Mouse (Mus musculus): ENCODE measurements at regions not wholly inside any gene's neighbourhood (a gene's known extent, or its start where the extent isn't known, plus 50 kb on each side); places are given as distances from the start of the nearest gene placed in this dataset.

GRCm38 (mm10) chr2:57613243-57613642, 375.8 kb downstream of the Gpd2 start:
- DNase-seq: no peak

- no peak for DNase-seq
These were observed 377.2 kb downstream of the Gpd2 start for GRCm38 (mm10) chr2:57614587-57614991.

- DNase-seq: no peak
These were observed 379.2 kb downstream of the Gpd2 start for GRCm38 (mm10) chr2:57616525-57617225.

GRCm38 (mm10) chr2:57617258-57617657, 379.8 kb downstream of the Gpd2 start:
- DNase-seq: no peak

GRCm38 (mm10) chr2:57644117-57644516, 353.6 kb upstream of the Galnt5 start:
- no peak for DNase-seq

- DNase-seq: no peak
These were observed 353.1 kb upstream of the Galnt5 start for GRCm38 (mm10) chr2:57644541-57644940.

GRCm38 (mm10) chr2:57649002-57649401, 348.7 kb upstream of the Galnt5 start:
- no peak for DNase-seq

- DNase-seq: no peak
These were observed 340.3 kb upstream of the Galnt5 start for GRCm38 (mm10) chr2:57657409-57657808.

- no peak for DNase-seq
These were observed 335.8 kb upstream of the Galnt5 start for GRCm38 (mm10) chr2:57661838-57662237.

- DNase-seq: no peak
These were observed 325.6 kb upstream of the Galnt5 start for GRCm38 (mm10) chr2:57672007-57672643.

- no peak for DNase-seq
These were observed 307.8 kb upstream of the Galnt5 start for GRCm38 (mm10) chr2:57689877-57690276.

- no peak for DNase-seq
These were observed 300.5 kb upstream of the Galnt5 start for GRCm38 (mm10) chr2:57696992-57697772.

GRCm38 (mm10) chr2:57698659-57699061, 299.0 kb upstream of the Galnt5 start:
- DNase-seq: peak; percentile 40

GRCm38 (mm10) chr2:57699226-57699625, 298.5 kb upstream of the Galnt5 start:
- DNase-seq: no peak

- no peak for DNase-seq
These were observed 280.8 kb upstream of the Galnt5 start for GRCm38 (mm10) chr2:57716754-57717510.

All from heart, postnatal 4 days (tissue).